Mouse (Mus musculus) kidney, postnatal 0 days (tissue): ENCODE measurements around the gene Myzap. TPM values are rescaled to one million over a fixed set of nuclear protein-coding genes. Genes with fewer than 3 reads are reported as not detected.

Source experiments
- ATAC-seq: fragments of 200-750 bp; cut with Nextera tagmentation; replicated peaks from 2 replicates; pipeline ENCODE4 v1.8.0; 2017; ENCODE audit warnings: low read depth, moderate number of reproducible peaks, moderate TSS enrichment, moderate library complexity; ENCODE audit not compliant: low FRiP score
- DNase-seq: peaks from one replicate; pipeline ENCODE4 v3.0.0-alpha.2; 2016; ENCODE audit warnings: low spot score
- H3K27ac ChIP-seq: fragments of 300-500 bp; sonication (generic); 2 replicates; pipeline ENCODE4 v1.5.1; 2014; ENCODE audit warnings: mild to moderate bottlenecking
- H3K27me3 ChIP-seq: fragments of 300-500 bp; sonication (generic); 2 replicates; pipeline ENCODE4 v1.6.1; 2014; ENCODE audit warnings: low read length, mixed read lengths; ENCODE audit not compliant: insufficient read depth
- H3K36me3 ChIP-seq: fragments of 300-500 bp; sonication (generic); 2 replicates; pipeline ENCODE4 v1.6.1; 2014; ENCODE audit warnings: low read length, mixed read lengths; ENCODE audit not compliant: insufficient read depth
- H3K4me1 ChIP-seq: fragments of 300-500 bp; sonication (generic); replicated peaks from 2 replicates; pipeline ENCODE4 v1.6.1; 2014; ENCODE audit warnings: antibody characterized with exemption, low read length, mixed read lengths; ENCODE audit not compliant: insufficient read depth
- H3K4me2 ChIP-seq: fragments of 300-500 bp; sonication (generic); 2 replicates; pipeline ENCODE4 v1.6.1; 2014; ENCODE audit warnings: mild to moderate bottlenecking, low read length, moderate library complexity, mixed read lengths
- H3K4me3 ChIP-seq: fragments of 300-500 bp; sonication (generic); replicated peaks from 2 replicates; pipeline ENCODE4 v1.5.1; 2014; ENCODE audit warnings: low read depth, low read length
- H3K9ac ChIP-seq: fragments of 300-500 bp; sonication (generic); 2 replicates; pipeline ENCODE4 v1.6.1; 2014; ENCODE audit warnings: low read depth, low read length
- H3K9me3 ChIP-seq: fragments of 300-500 bp; sonication (generic); replicated peaks from 2 replicates; pipeline ENCODE4 v1.6.1; 2016; ENCODE audit warnings: low read length, inconsistent platforms, mixed read lengths
- CTCF ChIP-seq: IDR thresholded peaks from 2 replicates; pipeline ENCODE4 v1.5.1; 2016; ENCODE audit warnings: antibody characterized with exemption, low read depth, mild to moderate bottlenecking, moderate library complexity
- WGBS: fragments of 180-500 bp; shearing (Covaris S2); extraction: QIAGEN DNeasy Blood & Tissue Kit; methylation state at CpG from one replicate; pipeline ENCODE4 v1.1.7; 2014; 5-methylcytosine and 5-hydroxymethylcytosine counted together
- polyA plus RNA-seq: library from polyadenylated mRNA; unstranded; fragments of >200 nt; fragmentation: Nextera tagmentation; extraction: Ambion mirVana; gene quantifications from 2 replicates; pipeline ENCODE4 v1.2.1, GENCODE M21; 2015

The Myzap gene
- polyA plus RNA-seq, 1 experiment from 2014 or later = 16.9 TPM

DNA sequence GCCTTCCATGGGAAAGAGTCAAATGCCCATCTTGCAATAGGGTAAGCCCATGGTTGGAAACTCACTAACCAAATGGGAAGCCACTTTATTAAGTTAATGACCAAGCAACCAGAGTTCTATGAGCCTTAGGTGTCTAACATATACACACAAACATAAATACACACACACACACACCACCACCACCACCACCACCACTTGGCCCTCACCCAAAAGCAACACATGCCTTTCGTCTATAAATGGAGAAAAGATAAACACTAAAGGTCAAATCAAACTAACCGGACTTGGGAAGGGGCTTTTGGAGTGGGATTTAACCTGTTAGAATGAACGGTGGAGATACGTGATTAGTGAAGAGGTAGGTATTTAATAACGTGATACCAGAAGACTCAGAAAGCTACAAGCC is 1.1 kb downstream of the Myzap start:
- no peaks in the 10 kb centered on the region for H3K27me3 ChIP-seq
- H3K4me2 ChIP-seq = peak overlapping the region; percentile 80
- ATAC-seq (no peak), DNase-seq (no peak)
- H3K9ac ChIP-seq = no peak overlapping the region
- TF ChIP-seq CTCF = no peak
- no peak overlapping the region for H3K27ac ChIP-seq
- peaks cover 6% of the 10 kb centered on the region; the same call in 1 of the 2 replicates for H3K4me1 ChIP-seq
- no peak overlapping the region for H3K4me3 ChIP-seq
- H3K36me3 ChIP-seq = no peaks in the 10 kb centered on the region
- WGBS = 18% methylated on average over 5 of the region's 5 CpGs
- no peaks in the 10 kb centered on the region for H3K9me3 ChIP-seq

DNA sequence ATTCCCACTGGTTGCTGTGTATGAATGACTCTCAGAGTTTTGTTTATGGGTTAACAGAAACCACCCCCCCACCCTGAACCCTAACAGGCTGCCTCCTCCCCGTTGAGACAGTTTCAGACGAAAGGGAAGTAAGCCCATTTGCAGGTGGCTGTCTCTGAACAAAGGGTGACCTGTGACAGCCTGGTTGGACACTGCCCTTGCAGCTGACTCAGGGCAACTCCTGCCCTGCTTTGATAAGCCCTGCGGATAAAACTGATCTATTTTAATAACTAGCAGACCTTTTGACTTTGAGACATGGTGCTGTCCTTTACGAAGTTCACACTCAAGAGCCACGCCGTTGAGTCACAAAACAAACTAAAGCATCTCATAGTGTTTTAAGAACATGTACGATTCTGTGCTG is 2.4 kb downstream of the Myzap start:
- Histone ChIP-seq H3K4me2 (no peak overlapping the region), H3K36me3 (no peaks in the 10 kb centered on the region), H3K9me3 (no peaks in the 10 kb centered on the region), H3K27me3 (no peaks in the 10 kb centered on the region), H3K4me1 (peaks cover 6% of the 10 kb centered on the region; the same call in 1 of the 2 replicates), H3K27ac (no peak overlapping the region), H3K9ac (no peak overlapping the region), H3K4me3 (no peak overlapping the region)
- TF ChIP-seq CTCF = no peak
- WGBS = 56% methylated on average over 7 of the region's 7 CpGs
- DNase-seq (no peak), ATAC-seq (no peak)

DNA sequence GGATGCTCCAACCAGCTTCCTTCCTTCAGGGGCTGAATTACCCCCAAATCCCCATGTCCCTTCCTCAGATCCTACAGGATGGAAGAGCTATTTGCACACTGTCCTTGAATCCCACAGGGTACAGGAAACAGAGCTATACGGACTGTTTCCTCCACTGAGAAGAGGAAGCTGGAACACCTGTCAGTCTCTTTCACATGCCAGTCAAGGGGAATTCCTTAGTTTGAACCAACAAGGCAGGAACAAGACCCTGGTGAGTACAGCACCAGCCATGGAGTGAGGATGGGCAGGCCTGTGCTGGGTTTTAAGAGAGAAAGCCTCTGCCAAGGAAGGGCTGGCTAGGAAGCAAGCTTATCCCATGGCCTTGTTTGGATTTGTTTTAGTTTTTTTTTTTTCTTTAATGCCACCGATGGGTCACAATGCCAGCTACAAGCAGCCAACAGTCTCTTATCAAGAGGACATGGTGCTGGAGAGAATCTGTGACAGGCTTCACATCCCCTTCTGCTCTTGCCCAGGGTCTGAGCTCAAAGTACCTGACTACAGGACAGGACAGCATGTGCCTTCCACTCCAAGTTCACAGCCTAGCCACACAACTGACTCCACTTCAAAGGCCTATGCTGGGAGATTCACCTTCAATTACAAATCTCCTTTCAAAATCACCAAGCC is 3.1 kb downstream of the Myzap start:
- H3K27me3 ChIP-seq = no peaks in the 10 kb centered on the region
- no peaks in the 10 kb centered on the region for H3K36me3 ChIP-seq
- no peak for TF ChIP-seq CTCF
- no peak overlapping the region for H3K27ac ChIP-seq
- H3K4me2 ChIP-seq = no peak overlapping the region
- H3K4me3 ChIP-seq = no peak overlapping the region
- ATAC-seq (no peak), DNase-seq (no peak)
- no peak overlapping the region for H3K9ac ChIP-seq
- 62% methylated on average over 2 of the region's 2 CpGs for WGBS
- peaks cover 6% of the 10 kb centered on the region; the same call in 1 of the 2 replicates for H3K4me1 ChIP-seq
- no peaks in the 10 kb centered on the region for H3K9me3 ChIP-seq

DNA sequence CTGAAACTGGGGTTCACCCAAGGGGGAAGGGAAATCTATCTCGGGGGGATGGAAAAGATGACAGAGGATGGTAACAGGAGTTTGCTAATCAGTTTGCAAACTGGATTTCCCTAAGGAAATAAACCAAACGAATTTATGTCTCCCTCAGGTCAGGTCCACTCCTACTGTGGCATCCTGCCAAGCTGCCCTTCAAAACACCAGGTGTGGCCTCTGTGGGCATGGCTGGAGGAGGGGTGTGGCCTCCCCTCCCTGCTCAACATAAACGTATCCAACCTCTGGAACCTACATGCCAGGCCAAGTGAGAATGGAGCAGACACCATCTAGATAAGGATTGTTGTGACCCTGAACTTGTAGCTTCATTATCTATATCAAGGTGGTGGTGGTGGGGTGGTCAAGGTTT is 5.8 kb downstream of the Myzap start:
- ATAC-seq = no peak
- Histone ChIP-seq H3K4me2 (no peak overlapping the region), H3K4me1 (no peaks in the 10 kb centered on the region; the same call in none of the 2 replicates), H3K4me3 (no peak overlapping the region), H3K9ac (no peak overlapping the region), H3K27me3 (no peaks in the 10 kb centered on the region), H3K9me3 (no peaks in the 10 kb centered on the region), H3K27ac (no peak overlapping the region), H3K36me3 (no peaks in the 10 kb centered on the region)
- TF ChIP-seq CTCF = no peak
- DNase-seq = no peak
- WGBS = 44% methylated on average over 3 of the region's 3 CpGs

DNA sequence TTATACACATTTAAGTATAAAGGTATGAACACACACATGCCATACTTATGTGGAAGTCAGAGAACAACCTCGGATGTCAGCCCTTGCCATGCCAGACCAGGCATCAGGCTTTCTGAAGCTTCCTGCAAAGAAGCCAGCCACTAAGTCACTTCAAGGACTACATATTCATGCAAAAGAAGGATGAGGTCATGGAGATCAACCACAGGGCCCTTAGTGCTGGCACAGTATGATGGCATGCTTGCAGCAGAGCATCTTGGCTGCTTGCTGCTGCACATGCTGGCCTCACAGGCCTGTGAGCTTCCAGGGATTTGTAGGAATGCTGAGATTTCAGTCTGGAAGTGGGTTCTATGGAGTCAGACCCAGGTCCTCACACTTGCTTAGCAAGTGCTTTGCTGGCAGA is 9.4 kb downstream of the Myzap start:
- ATAC-seq = no peak
- no peak overlapping the region for H3K9ac ChIP-seq
- no peaks in the 10 kb centered on the region; the same call in 1 of the 2 replicates for H3K4me1 ChIP-seq
- H3K27ac ChIP-seq = 0 out of 2 replicates have a peak overlapping the region, but pooled peaks have one; percentile 5
- no peak overlapping the region for H3K4me3 ChIP-seq
- no peaks in the 10 kb centered on the region for H3K36me3 ChIP-seq
- 57% methylated on average over 1 of the region's 1 CpGs for WGBS
- no peak for TF ChIP-seq CTCF
- no peak overlapping the region for H3K4me2 ChIP-seq
- no peak for DNase-seq
- H3K9me3 ChIP-seq = no peaks in the 10 kb centered on the region
- no peaks in the 10 kb centered on the region for H3K27me3 ChIP-seq

DNA sequence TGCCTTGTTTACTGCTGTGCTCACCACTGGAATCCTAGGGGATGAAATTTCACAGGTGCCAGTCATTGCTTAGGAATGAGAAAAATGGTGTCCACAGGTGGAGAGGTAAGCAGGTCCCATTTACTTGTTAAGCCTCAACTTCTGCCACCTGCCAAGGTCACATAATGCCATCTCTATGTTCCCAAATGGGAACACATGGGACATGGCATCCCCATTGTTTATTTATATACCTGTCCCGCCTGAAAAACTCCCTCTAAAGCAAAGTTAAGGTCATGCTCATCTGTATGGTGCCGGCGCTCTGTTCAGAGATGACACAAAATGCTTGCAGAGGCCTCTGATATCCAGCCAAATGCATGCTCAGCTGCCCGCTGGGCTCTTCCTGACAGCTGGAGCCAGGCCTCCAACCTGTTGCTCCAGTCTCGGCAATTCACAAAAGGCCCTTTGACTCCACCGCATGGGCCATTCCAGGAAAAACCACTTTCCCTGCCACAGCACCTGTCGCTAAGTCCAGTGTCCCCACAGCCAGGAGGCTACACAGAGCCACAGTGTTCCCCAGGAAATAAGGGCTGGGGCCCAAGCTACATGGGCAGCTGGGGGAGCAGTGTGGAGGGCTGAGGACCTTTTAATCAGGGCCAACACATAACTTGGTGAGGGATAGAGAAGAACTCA is 13.1 kb downstream of the Myzap start:
- DNase-seq = no peak
- H3K27ac ChIP-seq = peak overlapping the region; percentile 54

More for the DNA sequence above, 13.1 kb downstream of the Myzap start:
- 68% methylated on average over 7 of the region's 7 CpGs for WGBS
- TF ChIP-seq CTCF = no peak
- no peaks in the 10 kb centered on the region; the same call in 1 of the 2 replicates for H3K4me1 ChIP-seq
- H3K4me3 ChIP-seq = no peak overlapping the region
- ATAC-seq = no peak
- H3K4me2 ChIP-seq = no peak overlapping the region
- no peaks in the 10 kb centered on the region for H3K9me3 ChIP-seq
- H3K27me3 ChIP-seq = no peaks in the 10 kb centered on the region
- no peaks in the 10 kb centered on the region for H3K36me3 ChIP-seq
- no peak overlapping the region for H3K9ac ChIP-seq
